Mouse (Mus musculus) olfactory bulb, adult 2 months (tissue): ENCODE measurements around the gene Pole.

Source experiments
- CTCF ChIP-seq: fragments of 200-500 bp; IDR thresholded peaks from 2 replicates; pipeline ENCODE4 v1.5.1; 2012; ENCODE audit warnings: low read depth, mild to moderate bottlenecking, low read length, moderate library complexity; ENCODE audit not compliant: insufficient read depth
- POLR2A ChIP-seq: fragments of 200-500 bp; IDR thresholded peaks from 2 replicates; pipeline ENCODE4 v1.6.1; 2012; ENCODE audit warnings: mild to moderate bottlenecking, low read depth, low read length, moderate library complexity; ENCODE audit not compliant: insufficient read depth

- TF ChIP-seq POLR2A (no peak), CTCF (no peak)
These were observed at the start of gene Pole, which contains the start of gene Pxmp2 for GRCm38 (mm10) chr5:110285770-110286445.
